Mouse (Mus musculus) heart, postnatal 0 days (tissue): ENCODE results near the gene Ranbp3.

ENCODE experiments used
- CTCF ChIP-seq: IDR thresholded peaks from 2 replicates; pipeline ENCODE4 v1.5.1; 2016; ENCODE audit warnings: antibody characterized with exemption, control low read depth, low read depth
- EP300 ChIP-seq: IDR thresholded peaks from 2 replicates; pipeline ENCODE4 v1.6.1; 2016; ENCODE audit warnings: antibody characterized with exemption, low read depth

GRCm38 (mm10) chr17:56626754-56627470, 46.2 kb upstream of the Ranbp3 start, which contains the start of gene Lonp1:
- no peak for TF ChIP-seq EP300
- no peak; the same call in 1 of the 2 replicates for TF ChIP-seq CTCF
